Mouse (Mus musculus) lung, embryonic 14.5 days (tissue): ENCODE results near the gene Efna1. TPM values are rescaled to one million over a fixed set of nuclear protein-coding genes. Genes with fewer than 3 reads are reported as not detected.

Experiments
- ATAC-seq: fragments of 200-750 bp; cut with Nextera tagmentation; 2 replicates; pipeline ENCODE4 v1.8.0; 2017; ENCODE audit warnings: mild to moderate bottlenecking, moderate TSS enrichment, moderate library complexity; ENCODE audit not compliant: insufficient read depth
- DNase-seq: peaks from one replicate; pipeline ENCODE4 v3.0.0-alpha.2; 2015
- H3K27ac ChIP-seq: fragments of 300-500 bp; sonication (generic); 2 replicates; pipeline ENCODE4 v1.5.1; 2014; ENCODE audit warnings: low read depth, mild to moderate bottlenecking, moderate library complexity
- H3K27me3 ChIP-seq: fragments of 300-500 bp; sonication (generic); 2 replicates; pipeline ENCODE4 v1.6.1; 2014; ENCODE audit warnings: low read length, control low read depth; ENCODE audit not compliant: insufficient read depth
- H3K36me3 ChIP-seq: fragments of 300-500 bp; sonication (generic); 2 replicates; pipeline ENCODE4 v1.6.1; 2014; ENCODE audit warnings: control low read depth; ENCODE audit not compliant: insufficient read depth
- H3K4me1 ChIP-seq: fragments of 300-500 bp; sonication (generic); 2 replicates; pipeline ENCODE4 v1.6.1; 2014; ENCODE audit warnings: antibody characterized with exemption, control low read depth; ENCODE audit not compliant: insufficient read depth
- H3K4me2 ChIP-seq: fragments of 300-500 bp; sonication (generic); 2 replicates; pipeline ENCODE4 v1.6.1; 2014; ENCODE audit warnings: mild to moderate bottlenecking
- H3K4me3 ChIP-seq: fragments of 300-500 bp; sonication (generic); 2 replicates; pipeline ENCODE4 v1.5.1; 2014; ENCODE audit warnings: low read depth, low read length
- H3K9ac ChIP-seq: fragments of 300-500 bp; sonication (generic); 2 replicates; pipeline ENCODE4 v1.6.1; 2014
- H3K9me3 ChIP-seq: fragments of 300-500 bp; sonication (generic); 2 replicates; pipeline ENCODE4 v1.6.1; 2016; ENCODE audit warnings: low read depth, low read length, control low read depth
- CTCF ChIP-seq: IDR thresholded peaks from 2 replicates; pipeline ENCODE4 v1.5.1; 2016; ENCODE audit warnings: antibody characterized with exemption, low read depth
- WGBS: fragments of 180-500 bp; shearing (Covaris S2); extraction: QIAGEN DNeasy Blood & Tissue Kit; methylation state at CpG from one replicate; pipeline ENCODE4 v1.1.7; 2014; 5-methylcytosine and 5-hydroxymethylcytosine counted together
- polyA plus RNA-seq: library from polyadenylated mRNA; unstranded; fragments of >200 nt; fragmentation: Nextera tagmentation; extraction: Ambion mirVana; gene quantifications from 2 replicates; pipeline ENCODE4 v1.2.1, GENCODE M21; 2014

Gene Efna1
- polyA plus RNA-seq, 1 experiment from 2014 or later: 68.3 TPM

GRCm38 (mm10) chr3:89316833-89317232 lies 35.9 kb upstream of the Efna1 start:
- peaks cover 44% of the 10 kb centered on the region for H3K27me3 ChIP-seq
- 2% methylated on average over 4 of the region's 4 CpGs for WGBS
- peak; percentile 98 for TF ChIP-seq CTCF

GRCm38 (mm10) chr3:89315930-89316831 lies 35.2 kb upstream of the Efna1 start:
- WGBS: 10% methylated on average over 39 of the region's 40 CpGs
- H3K4me1 ChIP-seq: peaks cover 27% of the 10 kb centered on the region
- H3K4me2 ChIP-seq: peak overlapping the region; percentile 77
- no peaks in the 10 kb centered on the region for H3K36me3 ChIP-seq
- H3K27me3 ChIP-seq: peaks cover 37% of the 10 kb centered on the region
- H3K4me3 ChIP-seq: peak overlapping the region; percentile 37
- H3K9me3 ChIP-seq: no peaks in the 10 kb centered on the region
- ATAC-seq: peak; percentile 5; the same call in 1 of the 2 replicates
- no peak for DNase-seq
- H3K27ac ChIP-seq: no peak overlapping the region
- H3K9ac ChIP-seq: no peak overlapping the region
- no peak for TF ChIP-seq CTCF

More at GRCm38 (mm10) chr3:89316833-89317232, 35.9 kb upstream of the Efna1 start:
- peak; percentile 16 for ATAC-seq
- H3K9ac ChIP-seq: no peak overlapping the region
- H3K4me1 ChIP-seq: peaks cover 32% of the 10 kb centered on the region
- H3K9me3 ChIP-seq: no peaks in the 10 kb centered on the region
- no peaks in the 10 kb centered on the region for H3K36me3 ChIP-seq
- no peak overlapping the region for H3K27ac ChIP-seq
- peak; percentile 95 for DNase-seq
- H3K4me3 ChIP-seq: no peak overlapping the region
- H3K4me2 ChIP-seq: peak overlapping the region; percentile 77

- DNase-seq: peak; percentile 92
- Histone ChIP-seq H3K4me3 (peak overlapping the region; percentile 37), H3K36me3 (no peaks in the 10 kb centered on the region), H3K27me3 (peaks cover 29% of the 10 kb centered on the region), H3K27ac (0 out of 2 replicates have a peak overlapping the region, but pooled peaks have one; percentile 42), H3K4me1 (peaks cover 19% of the 10 kb centered on the region), H3K9ac (peak overlapping the region; percentile 52), H3K4me2 (peak overlapping the region; percentile 77), H3K9me3 (no peaks in the 10 kb centered on the region)
- peak; percentile 97 for TF ChIP-seq CTCF
- ATAC-seq: peak; percentile 33
- WGBS: 4% methylated on average over 25 of the region's 26 CpGs
Measured at GRCm38 (mm10) chr3:89315195-89315929, 34.4 kb upstream of the Efna1 start.

GRCm38 (mm10) chr3:89314791-89315190 lies 33.8 kb upstream of the Efna1 start:
- 0 out of 2 replicates have a peak overlapping the region, but pooled peaks have one; percentile 42 for H3K27ac ChIP-seq
- ATAC-seq: no peak
- H3K4me3 ChIP-seq: peak overlapping the region; percentile 37

GRCm38 (mm10) chr3:89314340-89314739 lies 33.4 kb upstream of the Efna1 start:
- no peak for TF ChIP-seq CTCF
- Histone ChIP-seq H3K27me3 (peaks cover 19% of the 10 kb centered on the region), H3K27ac (peak overlapping the region; percentile 64; the same call in 1 of the 2 replicates), H3K36me3 (no peaks in the 10 kb centered on the region), H3K4me3 (no peak overlapping the region), H3K9ac (no peak overlapping the region), H3K9me3 (no peaks in the 10 kb centered on the region), H3K4me1 (peaks cover 14% of the 10 kb centered on the region), H3K4me2 (peak overlapping the region; percentile 77; the same call in 1 of the 2 replicates)
- 33% methylated on average over 5 of the region's 5 CpGs for WGBS
- ATAC-seq: no peak
- DNase-seq: peak; percentile 10

More at GRCm38 (mm10) chr3:89314791-89315190, 33.8 kb upstream of the Efna1 start:
- Histone ChIP-seq H3K4me1 (peaks cover 19% of the 10 kb centered on the region), H3K4me2 (peak overlapping the region; percentile 77), H3K9me3 (no peaks in the 10 kb centered on the region), H3K36me3 (no peaks in the 10 kb centered on the region), H3K9ac (peak overlapping the region; percentile 52; the same call in 1 of the 2 replicates), H3K27me3 (peaks cover 24% of the 10 kb centered on the region)
- DNase-seq: peak; percentile 27
- TF ChIP-seq CTCF: no peak
- 40% methylated on average over 2 of the region's 2 CpGs for WGBS

GRCm38 (mm10) chr3:89308089-89308488 lies 27.1 kb upstream of the Efna1 start:
- Histone ChIP-seq H3K4me3 (no peak overlapping the region), H3K9me3 (no peaks in the 10 kb centered on the region), H3K4me2 (no peak overlapping the region), H3K27ac (no peak overlapping the region), H3K9ac (no peak overlapping the region), H3K4me1 (no peaks in the 10 kb centered on the region), H3K36me3 (no peaks in the 10 kb centered on the region), H3K27me3 (no peaks in the 10 kb centered on the region)
- ATAC-seq: peak; percentile 79
- WGBS: 4% methylated on average over 9 of the region's 9 CpGs
- peak; percentile 91 for DNase-seq
- peak; percentile 93 for TF ChIP-seq CTCF
